ENCODE assay signal across 9 mouse cellular contexts in the genomic region with DNA sequence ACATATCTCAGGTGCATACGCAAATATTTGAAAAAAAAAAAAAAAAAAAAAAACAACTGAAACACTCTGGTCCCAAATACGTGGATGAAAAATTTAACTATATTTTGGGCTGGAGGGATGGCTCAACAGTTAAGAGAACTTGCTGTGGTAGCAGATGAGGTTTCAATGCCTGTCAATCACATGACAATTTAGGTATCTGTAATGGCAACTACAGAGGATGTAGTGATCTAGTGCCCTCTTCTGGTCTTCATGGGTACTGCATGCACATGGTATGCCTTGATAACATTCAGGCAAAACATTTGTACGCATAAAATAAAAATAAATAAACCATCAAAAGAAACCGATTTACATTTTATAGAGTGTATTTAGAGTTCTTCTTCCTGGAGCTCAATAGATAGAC. TPM values are rescaled to one million over a fixed set of nuclear protein-coding genes. Genes with fewer than 3 reads are reported as not detected.
DNase-seq lines count a peak whose midpoint lies in the region; ATAC-seq and TF ChIP-seq lines count a peak whose summit lies in the region.
"Had no signal": no experiment of that assay in that cellular context is flagged by ENCODE, and none has a peak within 500 bp of the region (broad histone marks: within the 10 kb centered on the region; RNA-seq: fewer than 3 reads in every experiment).

No protein-coding gene starts in this region.

- H3K4me2 ChIP-seq in embryonic facial prominence, embryonic 11.5 days (ENCODE audit: low read depth, low read length), result no peak overlapping the region
- H3K4me2 ChIP-seq in kidney, postnatal 0 days (ENCODE audit: low read length), result no peak overlapping the region
- H3K4me2 ChIP-seq in midbrain, embryonic 13.5 days (replicated peaks), result no peak overlapping the region

- no peaks in the 10 kb centered on the region for H3K27me3 ChIP-seq in embryonic facial prominence, embryonic 11.5 days (ENCODE audit: control insufficient read depth, insufficient read depth, low read length)
- no peaks in the 10 kb centered on the region for H3K27me3 ChIP-seq in embryonic facial prominence, embryonic 10.5 days (replicated peaks; ENCODE audit: low read depth, poor library complexity, severe bottlenecking)
- no peaks in the 10 kb centered on the region for H3K27me3 ChIP-seq in kidney, postnatal 0 days (ENCODE audit: insufficient read depth, low read length)
- 0 out of 2 replicates have a peak, but pooled peaks cover 3% of the 10 kb centered on the region for H3K27me3 ChIP-seq in midbrain, embryonic 13.5 days
- H3K27me3 ChIP-seq: neural tube, embryonic 12.5 days had no signal

- 84% methylated on average over 4 of the region's 4 CpGs for WGBS in embryonic facial prominence, embryonic 11.5 days
- 81% methylated on average over 4 of the region's 4 CpGs for WGBS in embryonic facial prominence, embryonic 10.5 days
- WGBS in kidney, postnatal 0 days, result 80% methylated on average over 4 of the region's 4 CpGs
- WGBS in midbrain, embryonic 13.5 days, result 81% methylated on average over 4 of the region's 4 CpGs

- DNase-seq in embryonic facial prominence, embryonic 11.5 days (ENCODE audit: low spot score), result peak; percentile 77
- DNase-seq in embryonic facial prominence, embryonic 10.5 days (ENCODE audit: low spot score), result no peak
- DNase-seq in ovary, postnatal 14 days (ENCODE audit: low spot score), result peak; percentile 49
- DNase-seq in ovary, postnatal 36 days (ENCODE audit: low spot score), result no peak
- peak; percentile 25 to 59 for DNase-seq in adrenal gland, postnatal 36 days
- DNase-seq in kidney, postnatal 0 days (ENCODE audit: low spot score), result peak; percentile 64

- H3K9me3 ChIP-seq in embryonic facial prominence, embryonic 11.5 days (replicated peaks; ENCODE audit: control insufficient read depth, low read length), result no peaks in the 10 kb centered on the region
- H3K9me3 ChIP-seq in embryonic facial prominence, embryonic 10.5 days, result no peaks in the 10 kb centered on the region
- no peaks in the 10 kb centered on the region for H3K9me3 ChIP-seq in kidney, postnatal 0 days (replicated peaks; ENCODE audit: low read length)
- H3K9me3 ChIP-seq in midbrain, embryonic 13.5 days, result no peaks in the 10 kb centered on the region
- H3K9me3 ChIP-seq: neural tube, embryonic 12.5 days had no signal

- no peak overlapping the region for H3K4me3 ChIP-seq in embryonic facial prominence, embryonic 11.5 days (ENCODE audit: low read depth, low read length)
- no peak overlapping the region for H3K4me3 ChIP-seq in embryonic facial prominence, embryonic 10.5 days
- H3K4me3 ChIP-seq in kidney, postnatal 0 days (replicated peaks; ENCODE audit: low read depth, low read length), result no peak overlapping the region
- H3K4me3 ChIP-seq in midbrain, embryonic 13.5 days (replicated peaks), result no peak overlapping the region
- H3K4me3 ChIP-seq: neural tube, embryonic 12.5 days had no signal

- no peaks in the 10 kb centered on the region for H3K36me3 ChIP-seq in embryonic facial prominence, embryonic 11.5 days (replicated peaks; ENCODE audit: control insufficient read depth, insufficient read depth, low read depth, low read length)
- H3K36me3 ChIP-seq in embryonic facial prominence, embryonic 10.5 days (replicated peaks), result no peaks in the 10 kb centered on the region
- no peaks in the 10 kb centered on the region for H3K36me3 ChIP-seq in kidney, postnatal 0 days (ENCODE audit: insufficient read depth, low read length)
- no peaks in the 10 kb centered on the region for H3K36me3 ChIP-seq in midbrain, embryonic 13.5 days
- H3K36me3 ChIP-seq: neural tube, embryonic 12.5 days had no signal

- no peak overlapping the region for H3K9ac ChIP-seq in embryonic facial prominence, embryonic 11.5 days (replicated peaks; ENCODE audit: low read length)
- H3K9ac ChIP-seq in kidney, postnatal 0 days (ENCODE audit: low read depth, low read length), result no peak overlapping the region
- H3K9ac ChIP-seq in midbrain, embryonic 13.5 days (replicated peaks), result no peak overlapping the region
- H3K9ac ChIP-seq: neural tube, embryonic 12.5 days had no signal

- peak; percentile 81 for TF ChIP-seq CTCF in kidney, postnatal 0 days (IDR thresholded peaks at IDR 0.05; ENCODE audit: low read depth)

- peaks cover 7% of the 10 kb centered on the region; the same call in 1 of the 2 replicates for H3K4me1 ChIP-seq in embryonic facial prominence, embryonic 11.5 days (ENCODE audit: control insufficient read depth, insufficient read depth, low read length)
- H3K4me1 ChIP-seq in embryonic facial prominence, embryonic 10.5 days, result peaks cover 54% of the 10 kb centered on the region
- 0 out of 2 replicates have a peak, but pooled peaks cover 5% of the 10 kb centered on the region for H3K4me1 ChIP-seq in kidney, postnatal 0 days (replicated peaks; ENCODE audit: insufficient read depth, low read length)
- H3K4me1 ChIP-seq in midbrain, embryonic 13.5 days (replicated peaks), result peaks cover 18% of the 10 kb centered on the region

- ATAC-seq in embryonic facial prominence, embryonic 11.5 days (replicated peaks; ENCODE audit: insufficient number of reproducible peaks, low FRiP score, low TSS enrichment, low read depth), result no peak
- no peak for ATAC-seq in kidney, postnatal 0 days (replicated peaks; ENCODE audit: low FRiP score, low read depth)
- ATAC-seq in megakaryocyte progenitor cell, adult 5-6 weeks (replicated peaks; ENCODE audit: poor library complexity), result peak; percentile 94
- ATAC-seq in midbrain, embryonic 13.5 days, result no peak; the same call in 1 of the 2 replicates

- H3K27ac ChIP-seq in embryonic facial prominence, embryonic 11.5 days (replicated peaks; ENCODE audit: low read depth, low read length), result no peak overlapping the region
- H3K27ac ChIP-seq in embryonic facial prominence, embryonic 10.5 days (replicated peaks), result no peak overlapping the region
- H3K27ac ChIP-seq in kidney, postnatal 0 days, result no peak overlapping the region
- H3K27ac ChIP-seq in midbrain, embryonic 13.5 days, result no peak overlapping the region
- H3K27ac ChIP-seq: neural tube, embryonic 12.5 days had no signal

RNA-seq across cellular contexts. Expression of a gene that starts 43.9 kb away (rescaled TPM):
- 49.1 and 56.4 TPM in 2 replicates for polyA plus RNA-seq in embryonic facial prominence, embryonic 11.5 days (2014; fragmentation: Nextera tagmentation; extraction: Ambion mirVana)
- 68.1 and 70.4 TPM in 2 replicates for polyA plus RNA-seq in embryonic facial prominence, embryonic 10.5 days (2016; fragmentation: Nextera tagmentation; extraction: Ambion mirVana)
- 10 to 100 TPM; 25.3 to 26.3 TPM for total RNA-seq in adrenal gland, postnatal 36 days (2021)
- 53.3 and 54.3 TPM in 2 replicates for polyA plus RNA-seq in kidney, postnatal 0 days (2015; fragmentation: Nextera tagmentation; extraction: Ambion mirVana)
- total RNA-seq in megakaryocyte progenitor cell, adult 5-6 weeks (2015), result 74.3 and 76.6 TPM in 2 replicates
- total RNA-seq in megakaryocyte progenitor cell, adult 5-6 weeks (2017), result 89.6 and 96.1 TPM in 2 replicates
- 45.5 and 46.7 TPM in 2 replicates for polyA plus RNA-seq in midbrain, embryonic 13.5 days (2015; fragmentation: Nextera tagmentation; extraction: Ambion mirVana)

Comparison
In these comparisons a context has a peak if more than half of its experiments do, and no peak if none do; other contexts are left out.
1. DNase-seq: peak in embryonic facial prominence, embryonic 11.5 days (single experiment), ovary, postnatal 14 days (single experiment), adrenal gland, postnatal 36 days (2 of 2) and kidney, postnatal 0 days (single experiment); none in embryonic facial prominence, embryonic 10.5 days (single experiment) and ovary, postnatal 36 days (single experiment).